Mouse (Mus musculus) 416B (cell line): ENCODE measurements at regions not wholly inside any gene's neighbourhood (a gene's known extent, or its start where the extent isn't known, plus 50 kb on each side); places are given as distances from the start of the nearest gene placed in this dataset.

ENCODE experiments used
- DNase-seq: peaks from one replicate; pipeline ENCODE4 v3.0.0; 2011; ENCODE audit warnings: low read depth

DNA sequence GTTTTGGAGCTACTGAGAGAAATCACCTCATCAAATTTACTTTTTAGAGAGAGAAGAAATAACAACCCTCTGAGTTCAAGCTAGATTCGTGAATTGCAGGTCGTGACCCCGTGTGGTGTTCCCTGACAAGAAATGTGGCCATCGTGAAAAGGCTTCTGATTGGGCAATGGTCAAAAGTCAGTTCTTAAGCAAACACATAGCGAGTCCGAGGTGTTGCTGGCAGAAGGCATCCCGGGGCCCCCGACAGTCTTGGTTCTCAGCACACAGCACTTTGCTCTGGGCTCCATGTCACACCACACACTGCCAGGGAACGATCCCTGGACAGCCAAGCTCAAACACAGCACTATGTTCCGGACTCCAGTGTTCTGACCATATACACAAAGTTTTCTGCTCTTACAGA is 320.0 kb downstream of the Etnk1 start:
- DNase-seq = no peak

DNA sequence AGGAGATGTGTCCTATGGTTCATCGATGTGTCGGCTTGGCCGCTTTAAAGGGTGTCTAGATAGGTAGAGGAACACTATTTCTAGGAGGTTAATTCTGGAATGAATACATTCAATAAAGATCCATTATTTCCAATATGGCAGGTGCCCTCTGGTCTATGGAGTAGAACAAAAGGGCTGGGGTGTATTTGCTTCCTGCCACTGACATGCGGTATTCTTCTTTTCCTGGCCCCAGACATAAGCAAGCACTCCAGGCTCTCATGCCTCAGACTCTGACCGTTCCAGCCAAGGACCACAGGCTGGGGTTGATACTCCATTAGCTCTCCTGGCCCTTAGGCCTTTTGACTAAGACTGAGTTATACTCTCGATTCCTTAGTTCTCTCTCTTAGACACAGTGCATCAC is 323.0 kb downstream of the Etnk1 start:
- DNase-seq = no peak

DNA sequence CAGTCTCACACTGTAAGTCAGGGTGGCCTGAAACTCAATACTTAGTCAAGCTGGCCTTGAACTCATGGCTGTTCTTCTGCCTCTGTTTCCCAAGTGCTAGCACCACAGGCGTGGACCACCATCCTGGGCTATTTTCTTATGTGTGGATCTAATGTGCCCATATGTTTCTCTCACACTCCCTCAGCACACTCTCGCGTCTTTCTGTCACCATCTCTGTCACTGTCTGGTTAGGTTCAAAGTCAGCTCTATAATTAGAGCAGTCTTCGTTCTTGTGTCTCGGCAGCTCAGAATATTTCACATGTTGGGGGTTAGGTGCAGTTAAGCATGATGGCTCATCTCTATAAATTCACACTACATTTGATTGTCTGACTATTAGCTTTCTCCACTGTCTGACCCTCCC is 324.4 kb downstream of the Etnk1 start:
- DNase-seq = no peak

DNA sequence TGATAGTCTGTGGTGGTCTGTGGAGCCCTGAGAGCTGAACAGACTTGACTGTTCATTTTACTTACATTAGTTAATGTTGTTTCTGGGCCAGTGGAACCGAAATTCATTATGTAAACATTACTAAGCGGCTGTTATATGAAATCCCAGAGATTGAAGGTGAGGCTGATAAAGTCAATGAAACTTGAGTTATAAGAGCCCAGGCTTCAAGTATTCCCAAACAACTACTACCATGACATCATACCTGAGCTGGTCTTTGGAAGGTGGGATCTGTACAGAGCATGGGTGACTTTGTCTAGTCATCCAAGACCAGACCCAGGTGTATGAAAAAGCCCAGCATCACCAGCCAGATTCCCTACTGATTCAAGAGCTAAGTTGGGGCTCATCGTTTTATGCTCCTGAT is 326.5 kb downstream of the Etnk1 start:
- no peak for DNase-seq

- no peak for DNase-seq
Observed at GRCm38 (mm10) chr6:143494341-143494740, 327.3 kb downstream of the Etnk1 start.

DNA sequence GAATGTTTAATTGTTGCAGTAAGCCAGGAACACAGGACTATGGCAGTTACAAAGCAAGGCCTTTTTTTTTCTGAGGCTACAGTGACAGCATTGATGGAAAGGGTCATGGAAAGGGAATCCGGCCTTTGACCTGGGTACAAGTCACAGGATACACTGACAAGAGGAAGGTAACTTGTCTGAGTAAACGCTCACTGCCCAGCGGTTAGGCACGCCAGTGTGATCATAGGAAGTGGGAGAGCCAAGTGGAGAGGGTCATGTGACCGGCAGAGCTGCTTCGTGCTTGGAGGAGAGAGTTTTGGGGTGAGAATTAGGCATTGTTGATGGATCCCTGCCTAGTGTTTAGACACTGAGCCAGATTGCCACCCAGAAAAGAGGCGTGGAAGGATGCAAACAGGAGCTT is 327.9 kb downstream of the Etnk1 start:
- DNase-seq = peak; percentile 19

DNA sequence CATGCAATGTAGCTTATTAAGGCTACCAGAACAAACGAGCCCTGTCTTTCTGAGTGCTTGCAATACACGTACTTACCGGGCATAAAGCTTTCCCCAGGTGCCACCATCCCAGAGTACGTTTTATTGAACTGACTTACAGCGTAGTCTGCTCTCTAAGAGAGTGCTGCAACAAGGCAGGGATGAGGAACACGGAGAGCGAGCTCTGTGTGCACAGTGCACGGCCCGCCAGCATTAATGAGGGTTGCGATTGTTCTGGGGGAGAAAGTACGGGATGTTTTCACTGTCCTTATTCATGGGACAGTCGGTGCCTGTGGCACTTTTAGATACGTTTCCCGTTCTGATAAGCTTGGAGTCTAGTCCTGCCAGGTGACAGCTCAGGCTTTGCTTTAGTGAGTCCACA is 331.7 kb downstream of the Etnk1 start:
- DNase-seq = no peak

DNA sequence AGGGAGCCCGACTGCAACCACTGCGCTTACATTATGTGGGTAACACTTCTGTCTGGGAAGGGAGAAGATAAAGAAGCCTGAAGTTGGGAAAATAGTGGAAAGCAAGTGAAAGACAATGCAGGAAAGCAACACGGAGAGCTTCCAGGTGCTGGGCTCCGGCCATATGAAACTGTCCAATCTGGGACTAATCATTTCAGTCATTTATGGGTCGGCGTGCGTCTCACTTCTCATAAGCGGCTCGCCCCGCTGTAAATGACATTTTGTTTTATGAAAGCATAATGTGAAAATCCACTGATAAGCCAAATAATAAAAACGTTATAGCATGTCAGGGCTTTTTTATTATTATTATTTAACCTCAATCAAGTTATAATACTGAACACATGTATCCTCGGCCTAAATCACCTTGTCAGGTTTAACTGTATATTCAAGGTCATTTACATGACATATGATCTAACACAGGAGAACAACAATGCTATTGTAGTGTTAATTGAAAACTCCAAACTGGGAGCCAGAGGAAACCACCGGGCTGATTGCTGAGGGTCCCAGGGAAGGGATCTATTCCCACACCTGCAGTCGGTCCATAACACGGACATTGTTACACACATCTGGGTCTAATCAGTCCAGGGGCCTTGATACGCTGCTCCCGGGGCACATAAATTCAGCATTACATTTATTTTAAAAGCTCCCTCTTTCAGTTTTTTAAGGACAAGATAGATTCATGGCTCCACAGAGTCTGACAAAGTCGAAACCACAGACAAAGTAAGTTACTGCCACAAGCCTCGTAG is 332.4 kb downstream of the Etnk1 start:
- no peak for DNase-seq

GRCm38 (mm10) chr6:143502803-143503202 is 335.8 kb downstream of the Etnk1 start:
- DNase-seq = no peak

DNA sequence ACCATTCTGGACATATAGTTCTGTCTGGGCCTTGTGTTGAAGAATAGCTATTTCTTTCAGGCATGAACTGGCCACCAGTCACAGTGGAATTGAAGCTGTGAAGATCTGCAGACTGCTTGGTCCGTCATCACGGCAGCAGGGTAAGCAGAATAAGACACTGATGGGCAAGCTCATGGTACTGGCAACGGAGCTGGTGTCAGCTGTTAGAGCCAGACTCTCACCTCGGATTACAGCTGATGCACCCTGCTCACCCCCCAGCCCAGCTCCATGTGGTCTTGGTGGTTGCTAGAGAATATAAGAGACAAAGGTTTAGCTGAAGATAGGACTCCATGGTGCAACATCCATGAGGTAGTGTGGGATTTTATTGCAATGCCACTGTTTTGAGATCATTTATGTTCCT is 336.9 kb downstream of the Etnk1 start:
- no peak for DNase-seq

DNA sequence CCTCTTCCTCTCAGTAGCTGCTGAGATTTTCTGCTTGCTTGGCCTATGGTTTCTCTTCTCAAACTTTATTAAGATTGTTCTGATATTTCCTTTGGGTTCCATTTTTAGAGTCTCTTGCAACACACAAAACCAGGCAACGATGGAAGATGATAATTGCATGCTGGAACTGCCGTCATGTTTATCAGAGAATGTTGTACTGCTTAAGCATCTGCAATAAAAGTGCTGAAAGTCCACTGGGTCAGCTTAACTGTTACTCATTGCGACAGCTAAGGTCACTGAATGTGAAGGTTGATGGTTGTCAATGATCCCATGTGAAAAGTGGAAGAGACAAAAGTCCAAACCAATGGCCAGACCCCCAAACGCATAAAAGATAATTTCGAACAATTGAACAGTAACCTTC is 346.4 kb downstream of the Etnk1 start:
- DNase-seq = no peak

GRCm38 (mm10) chr6:143515137-143515536 is 348.1 kb downstream of the Etnk1 start:
- DNase-seq = no peak

- DNase-seq = no peak
Observed at GRCm38 (mm10) chr6:143516746-143517145, 349.7 kb downstream of the Etnk1 start.

DNA sequence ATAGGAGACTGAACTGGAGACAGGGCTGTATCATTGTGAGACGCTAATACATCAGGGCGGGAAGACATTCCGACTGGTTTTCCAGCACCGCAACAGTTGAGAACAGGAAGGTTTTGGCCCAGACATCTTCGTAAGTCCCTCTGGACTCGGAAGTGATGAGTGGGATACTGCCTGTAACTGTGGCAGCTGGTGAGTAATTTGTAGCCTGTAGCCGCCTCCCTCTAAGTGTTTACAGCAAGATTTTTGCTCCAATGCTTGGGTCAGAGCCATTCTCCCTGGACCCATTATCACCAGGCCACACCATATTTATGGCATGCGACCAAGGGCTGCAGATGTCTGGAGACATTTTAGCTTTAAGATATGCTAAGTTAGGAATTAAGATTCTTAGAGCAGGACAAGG is 351.5 kb downstream of the Etnk1 start:
- DNase-seq = no peak

GRCm38 (mm10) chr6:143519668-143520067 is 352.6 kb downstream of the Etnk1 start:
- DNase-seq = no peak

GRCm38 (mm10) chr6:143525092-143525491 is 358.1 kb downstream of the Etnk1 start:
- DNase-seq = no peak

DNA sequence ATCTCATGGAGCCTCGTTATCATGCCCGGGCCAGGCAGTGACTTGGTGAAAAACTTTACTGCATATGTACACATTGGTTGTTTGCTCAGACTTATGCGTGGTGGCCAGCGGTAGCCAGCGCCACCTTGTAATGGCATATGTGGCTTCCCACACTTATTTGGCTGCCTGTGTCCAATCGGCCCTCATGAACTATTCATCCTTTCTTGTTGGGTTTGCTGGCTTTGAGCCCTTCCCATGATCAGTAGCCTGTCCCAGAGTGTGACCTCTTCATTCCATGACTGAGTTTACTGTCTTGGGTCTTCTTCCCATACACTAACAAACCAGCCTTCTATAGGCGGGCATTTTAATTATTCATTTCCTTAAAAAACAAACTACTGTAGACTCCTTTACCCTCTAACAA is 361.9 kb downstream of the Etnk1 start:
- DNase-seq = no peak

GRCm38 (mm10) chr6:143530372-143531224 is 363.6 kb downstream of the Etnk1 start:
- DNase-seq = no peak

- no peak for DNase-seq
Observed at GRCm38 (mm10) chr6:143531477-143531876, 364.5 kb downstream of the Etnk1 start.

DNA sequence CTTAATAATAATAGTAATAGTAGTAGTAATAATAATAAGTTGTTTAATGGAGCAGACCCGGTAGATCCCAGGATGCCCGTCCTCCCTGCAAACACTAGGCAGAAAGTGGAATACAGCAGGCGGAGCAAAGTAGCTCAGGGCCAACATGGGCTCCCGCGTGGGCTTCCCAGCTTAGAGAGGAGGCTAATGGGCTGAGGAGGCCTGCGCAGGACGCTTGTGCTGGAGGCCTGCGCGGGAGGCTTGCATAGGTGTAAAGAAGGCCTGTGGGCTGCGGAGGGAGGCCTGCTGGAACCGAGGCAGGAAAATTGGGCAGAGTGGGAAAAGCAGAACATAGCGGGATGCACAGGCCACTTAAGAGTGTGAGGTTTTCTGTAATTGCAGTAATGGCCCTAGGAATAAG is 365.4 kb downstream of the Etnk1 start:
- no peak for DNase-seq

GRCm38 (mm10) chr6:143535265-143535664 is 368.2 kb downstream of the Etnk1 start:
- no peak for DNase-seq

DNA sequence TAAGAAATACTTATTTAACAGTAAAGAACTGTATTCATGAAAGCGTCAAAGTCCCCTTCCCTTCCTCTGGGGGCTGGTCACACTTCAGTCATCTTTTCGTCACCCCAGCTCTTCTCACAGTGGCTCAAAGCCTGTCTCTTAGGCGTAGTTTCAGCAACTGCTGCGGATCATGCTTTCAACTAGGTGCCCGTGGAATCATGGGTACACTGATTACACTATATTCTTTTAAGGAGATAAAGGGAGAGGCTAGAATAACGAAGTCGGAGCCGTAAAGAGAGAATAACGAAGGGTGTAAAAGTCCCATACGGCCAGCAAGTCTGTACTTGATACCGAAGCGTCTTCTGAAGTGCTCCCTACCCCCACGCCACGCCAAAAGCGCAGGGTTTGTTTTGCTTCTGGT is 368.7 kb downstream of the Etnk1 start:
- DNase-seq = no peak

GRCm38 (mm10) chr6:143536525-143537293 is 369.7 kb downstream of the Etnk1 start:
- no peak for DNase-seq
